ENCODE assay signal across 8 mouse cellular contexts in genomic region chr5:142424627-142425349, GRCm38 (mm10). TPM values are rescaled to one million over a fixed set of nuclear protein-coding genes. Genes with fewer than 3 reads are reported as not detected.
DNase-seq lines count a peak whose midpoint lies in the region; ATAC-seq lines count a peak whose summit lies in the region.

No protein-coding gene starts in this region.

- H3K4me3 ChIP-seq in forebrain, embryonic 10.5 days: no peak overlapping the region
- H3K4me3 ChIP-seq in forebrain, embryonic 11.5 days (ENCODE audit: low read depth, low read length): no peak overlapping the region
- H3K4me3 ChIP-seq in embryonic facial prominence, embryonic 10.5 days: no peak overlapping the region
- H3K4me3 ChIP-seq in heart, embryonic 11.5 days (ENCODE audit: low read depth, low read length): no peak overlapping the region
- no peak overlapping the region for H3K4me3 ChIP-seq in lung, embryonic 16.5 days (ENCODE audit: low read length)
- no peak overlapping the region for H3K4me3 ChIP-seq in stomach, embryonic 14.5 days (ENCODE audit: low read depth, low read length)

- no peaks in the 10 kb centered on the region for H3K9me3 ChIP-seq in forebrain, embryonic 10.5 days
- no peaks in the 10 kb centered on the region for H3K9me3 ChIP-seq in forebrain, embryonic 11.5 days (ENCODE audit: control insufficient read depth, low read length)
- H3K9me3 ChIP-seq in embryonic facial prominence, embryonic 10.5 days: no peaks in the 10 kb centered on the region
- H3K9me3 ChIP-seq in heart, embryonic 11.5 days (replicated peaks; ENCODE audit: control insufficient read depth, low read length): no peaks in the 10 kb centered on the region
- no peaks in the 10 kb centered on the region for H3K9me3 ChIP-seq in lung, embryonic 16.5 days (ENCODE audit: control insufficient read depth, low read length)
- no peaks in the 10 kb centered on the region for H3K9me3 ChIP-seq in stomach, embryonic 14.5 days (ENCODE audit: control insufficient read depth, low read depth, low read length)

- H3K9ac ChIP-seq in forebrain, embryonic 11.5 days (ENCODE audit: low read length): no peak overlapping the region
- peak overlapping the region; percentile 23 for H3K9ac ChIP-seq in heart, embryonic 11.5 days (ENCODE audit: low read depth, low read length)
- H3K9ac ChIP-seq in lung, embryonic 16.5 days (ENCODE audit: low read length): peak overlapping the region; percentile 33; the same call in 1 of the 2 replicates
- no peak overlapping the region; the same call in 1 of the 2 replicates for H3K9ac ChIP-seq in stomach, embryonic 14.5 days (replicated peaks; ENCODE audit: low read depth, low read length)

- no peaks in the 10 kb centered on the region for H3K27me3 ChIP-seq in forebrain, embryonic 10.5 days (ENCODE audit: poor library complexity, severe bottlenecking)
- H3K27me3 ChIP-seq in forebrain, embryonic 11.5 days (ENCODE audit: control insufficient read depth, insufficient read depth, low read length): no peaks in the 10 kb centered on the region
- no peaks in the 10 kb centered on the region for H3K27me3 ChIP-seq in embryonic facial prominence, embryonic 10.5 days (replicated peaks; ENCODE audit: low read depth, poor library complexity, severe bottlenecking)
- no peaks in the 10 kb centered on the region for H3K27me3 ChIP-seq in heart, embryonic 11.5 days (ENCODE audit: control insufficient read depth, insufficient read depth, low read length)
- no peaks in the 10 kb centered on the region for H3K27me3 ChIP-seq in lung, embryonic 16.5 days (ENCODE audit: control insufficient read depth, insufficient read depth, low read depth, low read length)
- H3K27me3 ChIP-seq in stomach, embryonic 14.5 days (ENCODE audit: control insufficient read depth, insufficient read depth, low read length): no peaks in the 10 kb centered on the region

- H3K4me2 ChIP-seq in forebrain, embryonic 11.5 days (ENCODE audit: low read depth, low read length, severe bottlenecking): no peak overlapping the region
- H3K4me2 ChIP-seq in heart, embryonic 11.5 days: peak overlapping the region; percentile 9
- H3K4me2 ChIP-seq in lung, embryonic 16.5 days (ENCODE audit: low read depth, low read length): peak overlapping the region; percentile 32
- H3K4me2 ChIP-seq in stomach, embryonic 14.5 days (replicated peaks; ENCODE audit: low read depth, low read length): 0 out of 2 replicates have a peak overlapping the region, but pooled peaks have one; percentile 1

- H3K27ac ChIP-seq in forebrain, embryonic 10.5 days: peak overlapping the region; percentile 66
- H3K27ac ChIP-seq in forebrain, embryonic 11.5 days (ENCODE audit: low read depth, low read length): no peak overlapping the region
- H3K27ac ChIP-seq in embryonic facial prominence, embryonic 10.5 days (replicated peaks): peak overlapping the region; percentile 72
- H3K27ac ChIP-seq in heart, embryonic 11.5 days (ENCODE audit: low read depth, low read length): peak overlapping the region; percentile 82
- H3K27ac ChIP-seq in lung, embryonic 16.5 days (ENCODE audit: low read length): peak overlapping the region; percentile 93
- H3K27ac ChIP-seq in stomach, embryonic 14.5 days (ENCODE audit: low read length): peak overlapping the region; percentile 89

- peaks cover 67% of the 10 kb centered on the region for H3K36me3 ChIP-seq in forebrain, embryonic 10.5 days (replicated peaks)
- no peaks in the 10 kb centered on the region; the same call in 1 of the 2 replicates for H3K36me3 ChIP-seq in forebrain, embryonic 11.5 days (ENCODE audit: control insufficient read depth, insufficient read depth, low read length)
- peaks cover 60% of the 10 kb centered on the region for H3K36me3 ChIP-seq in embryonic facial prominence, embryonic 10.5 days (replicated peaks)
- H3K36me3 ChIP-seq in heart, embryonic 11.5 days (ENCODE audit: control insufficient read depth, insufficient read depth, low read length): no peaks in the 10 kb centered on the region; the same call in 1 of the 2 replicates
- 0 out of 2 replicates have a peak, but pooled peaks cover 4% of the 10 kb centered on the region for H3K36me3 ChIP-seq in lung, embryonic 16.5 days (ENCODE audit: control insufficient read depth, insufficient read depth, low read length)
- H3K36me3 ChIP-seq in stomach, embryonic 14.5 days (ENCODE audit: control insufficient read depth, insufficient read depth, low read length): peaks cover 4% of the 10 kb centered on the region; the same call in 1 of the 2 replicates

- 84% methylated on average over 13 of the region's 13 CpGs for WGBS in forebrain, embryonic 10.5 days
- 85% methylated on average over 13 of the region's 13 CpGs for WGBS in forebrain, embryonic 11.5 days
- 65% methylated on average over 13 of the region's 13 CpGs for WGBS in embryonic facial prominence, embryonic 10.5 days
- WGBS in heart, embryonic 11.5 days (ENCODE audit: insufficient replicate concordance): 34% methylated on average over 13 of the region's 13 CpGs
- WGBS in lung, embryonic 16.5 days: 23% methylated on average over 13 of the region's 13 CpGs
- 47% methylated on average over 13 of the region's 13 CpGs for WGBS in stomach, embryonic 14.5 days

- ATAC-seq in forebrain, embryonic 11.5 days (replicated peaks; ENCODE audit: low FRiP score): no peak
- ATAC-seq in heart, embryonic 11.5 days (replicated peaks; ENCODE audit: insufficient number of reproducible peaks, low FRiP score, low TSS enrichment): peak; percentile 53; the same call in 1 of the 2 replicates
- ATAC-seq in lung, embryonic 16.5 days (ENCODE audit: low read depth): peak; percentile 85
- ATAC-seq in stomach, embryonic 14.5 days (ENCODE audit: insufficient number of reproducible peaks, insufficient read depth, low FRiP score, low read depth): peak; percentile 51; the same call in 1 of the 2 replicates

- DNase-seq in forebrain, embryonic 10.5 days (ENCODE audit: extremely low spot score, low spot score): no peak
- no peak for DNase-seq in forebrain, embryonic 11.5 days (ENCODE audit: low spot score)
- DNase-seq in embryonic facial prominence, embryonic 10.5 days (ENCODE audit: low spot score): no peak
- peak; percentile 77 for DNase-seq in kidney, adult 9 months
- no peak for DNase-seq in B cell, adult 2 months

- H3K4me1 ChIP-seq in forebrain, embryonic 10.5 days: peaks cover 49% of the 10 kb centered on the region
- no peaks in the 10 kb centered on the region; the same call in 1 of the 2 replicates for H3K4me1 ChIP-seq in forebrain, embryonic 11.5 days (replicated peaks; ENCODE audit: control insufficient read depth, insufficient read depth, low read length)
- H3K4me1 ChIP-seq in embryonic facial prominence, embryonic 10.5 days: peaks cover 44% of the 10 kb centered on the region
- H3K4me1 ChIP-seq in heart, embryonic 11.5 days (ENCODE audit: control insufficient read depth, insufficient read depth, low read length): peaks cover 52% of the 10 kb centered on the region
- H3K4me1 ChIP-seq in lung, embryonic 16.5 days (replicated peaks; ENCODE audit: control insufficient read depth, insufficient read depth, low read length): peaks cover 34% of the 10 kb centered on the region
- H3K4me1 ChIP-seq in stomach, embryonic 14.5 days (ENCODE audit: control insufficient read depth, insufficient read depth, low read length): peaks cover 18% of the 10 kb centered on the region

RNA-seq across cellular contexts. Expression of gene Foxk1, which starts 23.5 kb away (rescaled TPM):
- polyA plus RNA-seq in forebrain, embryonic 10.5 days (2016; fragmentation: Nextera tagmentation; extraction: Ambion mirVana): 4.3 and 5.2 TPM in 2 replicates
- 5.0 and 6.1 TPM in 2 replicates for polyA plus RNA-seq in forebrain, embryonic 11.5 days (2014; fragmentation: Nextera tagmentation; extraction: Ambion mirVana)
- polyA plus RNA-seq in embryonic facial prominence, embryonic 10.5 days (2016; fragmentation: Nextera tagmentation; extraction: Ambion mirVana): 4.8 and 5.1 TPM in 2 replicates
- polyA plus RNA-seq in heart, embryonic 11.5 days (2014; fragmentation: Nextera tagmentation; extraction: Ambion mirVana): 3.0 and 3.8 TPM in 2 replicates
- polyA plus RNA-seq in lung, embryonic 16.5 days (2015; fragmentation: Nextera tagmentation; extraction: Ambion mirVana): 3.1 and 3.3 TPM in 2 replicates
- polyA plus RNA-seq in stomach, embryonic 14.5 days (2014; fragmentation: Nextera tagmentation; extraction: Ambion mirVana): 3.9 and 4.1 TPM in 2 replicates

RNA-seq across cellular contexts. Expression of gene Ap5z1, which starts 39.0 kb away (rescaled TPM):
- polyA plus RNA-seq in forebrain, embryonic 10.5 days (2016; fragmentation: Nextera tagmentation; extraction: Ambion mirVana): 10.6 and 12.5 TPM in 2 replicates
- polyA plus RNA-seq in forebrain, embryonic 11.5 days (2014; fragmentation: Nextera tagmentation; extraction: Ambion mirVana): 12.8 and 13.1 TPM in 2 replicates
- 14.1 and 14.8 TPM in 2 replicates for polyA plus RNA-seq in embryonic facial prominence, embryonic 10.5 days (2016; fragmentation: Nextera tagmentation; extraction: Ambion mirVana)
- 6.4 and 8.1 TPM in 2 replicates for polyA plus RNA-seq in heart, embryonic 11.5 days (2014; fragmentation: Nextera tagmentation; extraction: Ambion mirVana)
- polyA plus RNA-seq in lung, embryonic 16.5 days (2015; fragmentation: Nextera tagmentation; extraction: Ambion mirVana): 10.0 and 10.3 TPM in 2 replicates
- polyA plus RNA-seq in stomach, embryonic 14.5 days (2014; fragmentation: Nextera tagmentation; extraction: Ambion mirVana): 11.0 and 11.8 TPM in 2 replicates

Comparison
In these comparisons a context has a peak if more than half of its experiments do, and no peak if none do; other contexts are left out.
1. H3K9ac ChIP-seq: peak in heart, embryonic 11.5 days (single experiment) and lung, embryonic 16.5 days (single experiment); none in forebrain, embryonic 11.5 days (single experiment) and stomach, embryonic 14.5 days (single experiment).